Mouse (Mus musculus) lung, embryonic 14.5 days (tissue): ENCODE results near the gene Chrna1. TPM values are rescaled to one million over a fixed set of nuclear protein-coding genes. Genes with fewer than 3 reads are reported as not detected.

ENCODE experiments used
- ATAC-seq: fragments of 200-750 bp; cut with Nextera tagmentation; 2 replicates; pipeline ENCODE4 v1.8.0; 2017; ENCODE audit warnings: mild to moderate bottlenecking, moderate TSS enrichment, moderate library complexity; ENCODE audit not compliant: insufficient read depth
- DNase-seq: peaks from one replicate; pipeline ENCODE4 v3.0.0-alpha.2; 2015
- H3K27ac ChIP-seq: fragments of 300-500 bp; sonication (generic); 2 replicates; pipeline ENCODE4 v1.5.1; 2014; ENCODE audit warnings: low read depth, mild to moderate bottlenecking, moderate library complexity
- H3K27me3 ChIP-seq: fragments of 300-500 bp; sonication (generic); 2 replicates; pipeline ENCODE4 v1.6.1; 2014; ENCODE audit warnings: low read length, control low read depth; ENCODE audit not compliant: insufficient read depth
- H3K36me3 ChIP-seq: fragments of 300-500 bp; sonication (generic); 2 replicates; pipeline ENCODE4 v1.6.1; 2014; ENCODE audit warnings: control low read depth; ENCODE audit not compliant: insufficient read depth
- H3K4me1 ChIP-seq: fragments of 300-500 bp; sonication (generic); 2 replicates; pipeline ENCODE4 v1.6.1; 2014; ENCODE audit warnings: antibody characterized with exemption, control low read depth; ENCODE audit not compliant: insufficient read depth
- H3K4me2 ChIP-seq: fragments of 300-500 bp; sonication (generic); 2 replicates; pipeline ENCODE4 v1.6.1; 2014; ENCODE audit warnings: mild to moderate bottlenecking
- H3K4me3 ChIP-seq: fragments of 300-500 bp; sonication (generic); 2 replicates; pipeline ENCODE4 v1.5.1; 2014; ENCODE audit warnings: low read depth, low read length
- H3K9ac ChIP-seq: fragments of 300-500 bp; sonication (generic); 2 replicates; pipeline ENCODE4 v1.6.1; 2014
- H3K9me3 ChIP-seq: fragments of 300-500 bp; sonication (generic); 2 replicates; pipeline ENCODE4 v1.6.1; 2016; ENCODE audit warnings: low read depth, low read length, control low read depth
- CTCF ChIP-seq: IDR thresholded peaks from 2 replicates; pipeline ENCODE4 v1.5.1; 2016; ENCODE audit warnings: antibody characterized with exemption, low read depth
- WGBS: fragments of 180-500 bp; shearing (Covaris S2); extraction: QIAGEN DNeasy Blood & Tissue Kit; methylation state at CpG from one replicate; pipeline ENCODE4 v1.1.7; 2014; 5-methylcytosine and 5-hydroxymethylcytosine counted together
- polyA plus RNA-seq: library from polyadenylated mRNA; unstranded; fragments of >200 nt; fragmentation: Nextera tagmentation; extraction: Ambion mirVana; gene quantifications from 2 replicates; pipeline ENCODE4 v1.2.1, GENCODE M21; 2014

The Chrna1 gene
- polyA plus RNA-seq, 1 experiment from 2014 or later: 0.26 TPM

- H3K4me2 ChIP-seq: no peak overlapping the region
Observed at GRCm38 (mm10) chr2:73534720-73535119, 45.4 kb downstream of the Chrna1 start.

DNA sequence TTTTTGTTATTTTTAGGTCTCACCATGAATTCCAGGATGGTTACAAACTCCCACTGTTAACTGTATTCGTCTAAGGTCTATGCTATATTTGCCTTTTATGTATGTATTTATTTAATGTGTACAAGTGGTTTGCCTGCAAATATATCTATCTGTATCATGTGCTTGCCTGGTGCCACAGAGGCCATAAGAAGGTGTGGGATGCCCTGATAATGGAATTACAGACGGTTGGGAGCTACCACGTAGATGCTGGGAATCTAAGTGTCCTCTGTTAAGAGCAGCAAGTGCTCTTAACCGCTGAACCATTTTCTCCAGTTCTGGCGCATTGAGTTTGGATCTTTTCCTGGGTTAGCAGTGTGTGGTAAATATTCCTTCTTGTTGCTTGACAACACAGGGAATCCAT lies 49.7 kb downstream of the Chrna1 start:
- Histone ChIP-seq H3K4me1 (peaks cover 4% of the 10 kb centered on the region; the same call in 1 of the 2 replicates), H3K9ac (no peak overlapping the region), H3K4me2 (no peak overlapping the region), H3K4me3 (no peak overlapping the region), H3K27ac (no peak overlapping the region), H3K36me3 (peaks cover 2% of the 10 kb centered on the region; the same call in 1 of the 2 replicates), H3K9me3 (no peaks in the 10 kb centered on the region), H3K27me3 (no peaks in the 10 kb centered on the region)
- DNase-seq (no peak), ATAC-seq (no peak)
- 61% methylated on average over 5 of the region's 5 CpGs for WGBS
- TF ChIP-seq CTCF: no peak

More at GRCm38 (mm10) chr2:73534720-73535119, 45.4 kb downstream of the Chrna1 start:
- H3K4me1 ChIP-seq: no peaks in the 10 kb centered on the region
- H3K27ac ChIP-seq: no peak overlapping the region
- DNase-seq (no peak), ATAC-seq (no peak)
- H3K36me3 ChIP-seq: no peaks in the 10 kb centered on the region
- no peak for TF ChIP-seq CTCF
- H3K27me3 ChIP-seq: no peaks in the 10 kb centered on the region
- H3K9me3 ChIP-seq: no peaks in the 10 kb centered on the region
- no peak overlapping the region for H3K4me3 ChIP-seq
- H3K9ac ChIP-seq: no peak overlapping the region
- 74% methylated on average over 10 of the region's 10 CpGs for WGBS

GRCm38 (mm10) chr2:73529356-73530330 lies 50.5 kb downstream of the Chrna1 start, which contains the start of gene Wipf1:
Gene Wipf1, minus strand, starts transcription at chr2:73529734.
- Histone ChIP-seq H3K36me3 (peaks cover 2% of the 10 kb centered on the region; the same call in 1 of the 2 replicates), H3K4me1 (peaks cover 4% of the 10 kb centered on the region; the same call in 1 of the 2 replicates), H3K9ac (peak within 1 kb of the TSS; percentile 94), H3K4me3 (peak within 1 kb of the TSS; percentile 82), H3K4me2 (peak within 1 kb of the TSS; percentile 83), H3K27me3 (no peaks in the 10 kb centered on the region), H3K9me3 (no peaks in the 10 kb centered on the region), H3K27ac (peak within 1 kb of the TSS; percentile 82)
- ATAC-seq (peak; percentile 92), DNase-seq (peak; percentile 88)
- TF ChIP-seq CTCF: no peak
- 2% methylated on average over 65 of the region's 66 CpGs for WGBS

GRCm38 (mm10) chr2:73528516-73529355 lies 51.4 kb downstream of the Chrna1 start:
- 3% methylated on average over 57 of the region's 59 CpGs for WGBS
- ATAC-seq: peak; percentile 72
- Histone ChIP-seq H3K4me3 (peak overlapping the region; percentile 82), H3K9ac (peak overlapping the region; percentile 94), H3K4me1 (peaks cover 4% of the 10 kb centered on the region; the same call in 1 of the 2 replicates), H3K27me3 (no peaks in the 10 kb centered on the region), H3K36me3 (peaks cover 2% of the 10 kb centered on the region; the same call in 1 of the 2 replicates), H3K9me3 (no peaks in the 10 kb centered on the region), H3K27ac (peak overlapping the region; percentile 82), H3K4me2 (peak overlapping the region; percentile 83)
- no peak for TF ChIP-seq CTCF
- peak; percentile 65 for DNase-seq

DNA sequence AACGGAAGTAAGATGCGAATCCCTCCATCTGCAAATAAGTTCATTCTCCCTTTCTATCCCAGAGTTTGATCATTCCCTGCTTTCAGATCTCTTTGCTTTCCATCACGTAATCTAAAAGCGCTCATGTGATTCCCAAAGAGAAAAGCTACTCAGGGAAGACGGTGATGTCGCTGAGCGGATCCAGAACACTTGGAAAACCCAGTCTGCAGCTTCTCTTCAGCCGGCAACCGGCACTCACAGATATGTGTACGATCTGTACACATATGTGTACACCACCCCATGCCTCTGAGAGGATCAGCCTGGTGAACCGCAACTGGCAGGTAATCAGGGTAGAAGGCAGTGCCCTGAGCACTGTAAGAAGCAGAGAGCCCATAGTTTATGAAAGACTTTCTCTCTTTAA lies 52.2 kb downstream of the Chrna1 start:
- no peak for TF ChIP-seq CTCF
- H3K4me1 ChIP-seq: peaks cover 6% of the 10 kb centered on the region; the same call in 1 of the 2 replicates
- WGBS: 64% methylated on average over 11 of the region's 11 CpGs
- no peak for DNase-seq
- H3K36me3 ChIP-seq: peaks cover 2% of the 10 kb centered on the region; the same call in 1 of the 2 replicates
- H3K27ac ChIP-seq: no peak overlapping the region
- peak overlapping the region; percentile 82 for H3K4me3 ChIP-seq
- no peaks in the 10 kb centered on the region for H3K9me3 ChIP-seq
- H3K4me2 ChIP-seq: peak overlapping the region; percentile 83
- ATAC-seq: no peak
- no peaks in the 10 kb centered on the region for H3K27me3 ChIP-seq
- H3K9ac ChIP-seq: no peak overlapping the region

DNA sequence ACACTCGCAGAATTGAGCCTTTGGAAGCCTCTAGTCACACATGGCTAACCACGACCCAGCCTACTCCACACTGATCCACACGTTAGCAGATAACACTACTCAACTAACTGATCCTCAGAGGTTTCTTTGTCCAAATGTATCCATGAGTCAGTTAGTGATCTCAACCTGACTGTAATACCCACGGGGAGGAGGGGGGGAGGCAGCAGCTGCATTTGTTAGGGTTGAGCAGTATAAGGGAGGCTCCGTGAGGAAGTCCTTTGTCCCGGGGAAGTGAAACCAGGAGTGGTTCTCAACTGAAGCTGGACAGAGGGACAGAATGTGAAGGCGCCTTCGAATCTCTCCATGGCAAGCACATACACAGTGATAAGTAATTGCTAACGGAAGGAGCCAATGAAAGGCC lies 53.4 kb downstream of the Chrna1 start:
- Histone ChIP-seq H3K27me3 (no peaks in the 10 kb centered on the region), H3K9ac (no peak overlapping the region), H3K27ac (no peak overlapping the region), H3K36me3 (peaks cover 2% of the 10 kb centered on the region; the same call in 1 of the 2 replicates), H3K4me3 (no peak overlapping the region), H3K9me3 (no peaks in the 10 kb centered on the region), H3K4me1 (peaks cover 17% of the 10 kb centered on the region), H3K4me2 (no peak overlapping the region)
- DNase-seq: no peak
- 68% methylated on average over 9 of the region's 9 CpGs for WGBS
- TF ChIP-seq CTCF: no peak
- no peak for ATAC-seq
